Mouse (Mus musculus) liver, embryonic 16.5 days (tissue): ENCODE data around the gene Spopl. TPM values are rescaled to one million over a fixed set of nuclear protein-coding genes. Genes with fewer than 3 reads are reported as not detected.
A peak's percentile ranks its signal among the peaks of the same experiment; 100 is the strongest.
"Not testable (repeated sequence)": the region's sequence is repeated elsewhere in the genome, so short reads cannot be mapped to it uniquely, and the experiment has no call there.

Experiments used
- ATAC-seq: fragments of 200-750 bp; cut with Nextera tagmentation; 2 replicates; pipeline ENCODE4 v1.8.0; 2017; ENCODE audit warnings: low read depth, mild to moderate bottlenecking, moderate number of reproducible peaks, moderate library complexity
- H3K27ac ChIP-seq: fragments of 300-500 bp; sonication (generic); 2 replicates; pipeline ENCODE4 v1.5.1; 2014; ENCODE audit warnings: mild to moderate bottlenecking, low read length
- H3K27me3 ChIP-seq: fragments of 300-500 bp; sonication (generic); 2 replicates; pipeline ENCODE4 v1.6.1; 2014; ENCODE audit warnings: low read depth, low read length, mixed read lengths; ENCODE audit not compliant: control insufficient read depth, insufficient read depth
- H3K36me3 ChIP-seq: fragments of 300-500 bp; sonication (generic); 2 replicates; pipeline ENCODE4 v1.6.1; 2014; ENCODE audit warnings: mild to moderate bottlenecking; ENCODE audit not compliant: control insufficient read depth, insufficient read depth
- H3K4me1 ChIP-seq: fragments of 300-500 bp; sonication (generic); 2 replicates; pipeline ENCODE4 v1.6.1; 2014; ENCODE audit warnings: low read depth, low read length, mixed read lengths; ENCODE audit not compliant: control insufficient read depth
- H3K4me2 ChIP-seq: fragments of 300-500 bp; sonication (generic); 2 replicates; pipeline ENCODE4 v1.6.1; 2014; ENCODE audit warnings: low read depth, low read length, mixed read lengths
- H3K4me3 ChIP-seq: fragments of 300-500 bp; sonication (generic); 2 replicates; pipeline ENCODE4 v1.5.1; 2014; ENCODE audit warnings: low read depth, mild to moderate bottlenecking, low read length
- H3K9ac ChIP-seq: fragments of 300-500 bp; sonication (generic); 2 replicates; pipeline ENCODE4 v1.6.1; 2014; ENCODE audit warnings: low read depth, low read length
- H3K9me3 ChIP-seq: fragments of 300-500 bp; sonication (generic); replicated peaks from 2 replicates; pipeline ENCODE4 v1.6.1; 2016; ENCODE audit warnings: low read length; ENCODE audit not compliant: control insufficient read depth
- WGBS: fragments of 180-500 bp; shearing (Covaris S2); extraction: QIAGEN DNeasy Blood & Tissue Kit; methylation state at CpG from one replicate; pipeline ENCODE4 v1.1.7; 2014; ENCODE audit not compliant: insufficient replicate concordance; 5-methylcytosine and 5-hydroxymethylcytosine counted together
- polyA plus RNA-seq: library from polyadenylated mRNA; unstranded; fragments of >200 nt; fragmentation: Nextera tagmentation; extraction: Ambion mirVana; gene quantifications from 2 replicates; pipeline ENCODE4 v1.2.1, GENCODE M21; 2015

The Spopl gene
- polyA plus RNA-seq, 1 experiment from 2014 or later = 5.0 TPM

DNA sequence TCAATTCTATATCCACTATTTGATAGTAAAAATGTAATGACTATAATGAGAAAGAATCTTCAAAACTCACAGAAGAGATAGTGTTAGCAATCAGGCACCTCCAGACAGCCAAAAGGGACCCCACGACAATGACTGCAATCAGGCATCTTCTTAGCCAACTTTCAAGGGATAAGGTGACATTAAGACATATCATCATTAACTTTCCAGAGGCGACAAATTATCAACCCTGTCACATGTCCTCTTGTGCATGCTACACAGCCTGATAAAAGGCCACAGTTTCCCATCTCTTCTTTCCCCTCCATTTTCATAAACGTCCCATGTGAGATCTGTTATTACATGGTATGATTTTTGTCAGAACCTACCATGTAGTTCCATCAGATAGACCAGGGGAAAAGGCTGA is 9.0 kb downstream of the Spopl start:
- WGBS = 21% methylated on average over 3 of the region's 3 CpGs
- Histone ChIP-seq H3K4me2 (peak overlapping the region; percentile 15; the same call in 1 of the 2 replicates), H3K27ac (peak overlapping the region; percentile 58)

GRCm38 (mm10) chr2:23559186-23559585 is 12.7 kb downstream of the Spopl start:
- peaks cover 10% of the 10 kb centered on the region; the same call in 1 of the 2 replicates for H3K4me1 ChIP-seq
- ATAC-seq = no peak
- no peaks in the 10 kb centered on the region for H3K27me3 ChIP-seq
- no peak overlapping the region for H3K4me3 ChIP-seq
- H3K27ac ChIP-seq = no peak overlapping the region
- no peaks in the 10 kb centered on the region for H3K36me3 ChIP-seq
- 84% methylated on average over 2 of the region's 2 CpGs for WGBS
- H3K9me3 ChIP-seq = no peaks in the 10 kb centered on the region
- H3K9ac ChIP-seq = no peak overlapping the region
- no peak overlapping the region for H3K4me2 ChIP-seq

More for the DNA sequence above, 9.0 kb downstream of the Spopl start:
- Histone ChIP-seq H3K4me3 (no peak overlapping the region), H3K27me3 (no peaks in the 10 kb centered on the region), H3K4me1 (peaks cover 23% of the 10 kb centered on the region), H3K36me3 (no peaks in the 10 kb centered on the region), H3K9ac (no peak overlapping the region), H3K9me3 (no peaks in the 10 kb centered on the region)
- ATAC-seq = peak; percentile 90

DNA sequence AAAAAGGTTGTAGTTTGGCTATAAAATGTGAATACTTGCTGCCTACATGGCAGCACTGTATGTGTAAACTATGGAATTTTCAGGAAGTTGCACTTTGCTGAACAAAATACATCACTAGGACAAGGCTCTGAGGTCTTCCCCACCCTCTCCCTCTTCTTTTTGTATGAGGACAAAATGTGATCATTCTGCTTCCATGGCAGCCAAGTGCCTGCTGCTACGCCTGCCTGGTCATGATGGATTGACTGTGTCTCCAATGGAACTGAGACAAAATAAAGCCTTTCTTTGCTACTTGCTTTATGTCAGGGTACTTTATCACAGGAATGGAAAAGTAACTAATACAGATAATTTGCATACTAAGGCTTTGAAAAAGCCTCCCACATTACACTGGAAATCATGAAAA is 20.7 kb downstream of the Spopl start:
- no peaks in the 10 kb centered on the region for H3K9me3 ChIP-seq
- no peak overlapping the region for H3K27ac ChIP-seq
- no peak overlapping the region for H3K4me3 ChIP-seq
- H3K4me2 ChIP-seq = no peak overlapping the region
- no peak for ATAC-seq
- H3K27me3 ChIP-seq = no peaks in the 10 kb centered on the region
- H3K4me1 ChIP-seq = no peaks in the 10 kb centered on the region
- WGBS = 65% methylated on average over 1 of the region's 1 CpGs
- H3K36me3 ChIP-seq = no peaks in the 10 kb centered on the region
- H3K9ac ChIP-seq = no peak overlapping the region

DNA sequence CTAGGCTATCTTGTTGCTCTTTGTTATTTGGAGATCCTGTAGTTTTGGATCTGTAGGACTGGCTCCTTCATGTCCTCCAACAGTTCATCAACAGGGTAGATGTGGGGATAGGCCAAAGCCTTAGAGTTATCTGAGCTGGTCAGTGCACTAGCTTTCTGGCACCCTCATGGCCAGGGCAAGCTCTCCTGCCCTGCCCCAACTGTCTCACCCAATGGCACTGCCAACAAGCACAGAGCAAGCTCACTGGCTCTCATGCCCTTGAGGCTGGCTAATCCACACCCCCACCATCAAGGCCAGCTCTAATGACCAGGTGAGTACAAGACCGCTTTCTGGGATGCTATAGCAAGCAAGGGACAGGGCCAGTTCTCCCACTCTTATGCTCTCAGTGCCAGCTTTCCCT is 24.7 kb downstream of the Spopl start:
- no peak overlapping the region for H3K9ac ChIP-seq
- ATAC-seq = no peak
- no peaks in the 10 kb centered on the region for H3K4me1 ChIP-seq
- no peak overlapping the region for H3K27ac ChIP-seq
- H3K4me2 ChIP-seq = no peak overlapping the region
- 90% methylated on average over 1 of the region's 1 CpGs for WGBS
- H3K4me3 ChIP-seq = no peak overlapping the region
- H3K36me3 ChIP-seq = no peaks in the 10 kb centered on the region
- H3K27me3 ChIP-seq = no peaks in the 10 kb centered on the region
- H3K9me3 ChIP-seq = no peaks in the 10 kb centered on the region

- H3K36me3 ChIP-seq = 0 out of 2 replicates have a peak, but pooled peaks cover 2% of the 10 kb centered on the region
- no peaks in the 10 kb centered on the region for H3K9me3 ChIP-seq
- no peaks in the 10 kb centered on the region for H3K4me1 ChIP-seq
- no peak overlapping the region for H3K4me2 ChIP-seq
- no peak overlapping the region for H3K27ac ChIP-seq
- no peak overlapping the region for H3K9ac ChIP-seq
- no peak overlapping the region for H3K4me3 ChIP-seq
- 50% methylated on average over 4 of the region's 4 CpGs for WGBS
- no peak for ATAC-seq
- H3K27me3 ChIP-seq = no peaks in the 10 kb centered on the region
Observed at GRCm38 (mm10) chr2:23539967-23540366, 31.9 kb downstream of the Spopl start.

- H3K27ac ChIP-seq, H3K9ac ChIP-seq, H3K27me3 ChIP-seq, H3K9me3 ChIP-seq, H3K4me2 ChIP-seq, ATAC-seq, H3K4me3 ChIP-seq, H3K4me1 ChIP-seq: not testable (repeated sequence)
- WGBS = 88% methylated on average over 2 of the region's 2 CpGs
- peaks cover 12% of the 10 kb centered on the region for H3K36me3 ChIP-seq
Observed at GRCm38 (mm10) chr2:23527717-23528116, 44.2 kb downstream of the Spopl start.

GRCm38 (mm10) chr2:23505141-23505540 is 66.8 kb downstream of the Spopl start:
- Histone ChIP-seq H3K36me3 (peaks cover 8% of the 10 kb centered on the region), H3K27me3 (no peaks in the 10 kb centered on the region), H3K4me3 (no peak overlapping the region), H3K4me1 (no peaks in the 10 kb centered on the region), H3K9me3 (no peaks in the 10 kb centered on the region), H3K9ac (no peak overlapping the region), H3K4me2 (no peak overlapping the region), H3K27ac (no peak overlapping the region)
- no peak for ATAC-seq
- WGBS = 79% methylated on average over 3 of the region's 3 CpGs

GRCm38 (mm10) chr2:23481715-23482114 is 90.2 kb downstream of the Spopl start:
- Histone ChIP-seq H3K27ac (no peak overlapping the region), H3K36me3 (no peaks in the 10 kb centered on the region), H3K9me3 (no peaks in the 10 kb centered on the region), H3K27me3 (no peaks in the 10 kb centered on the region), H3K4me2 (no peak overlapping the region), H3K9ac (no peak overlapping the region), H3K4me3 (no peak overlapping the region), H3K4me1 (no peaks in the 10 kb centered on the region)
- no peak for ATAC-seq
- WGBS = 59% methylated on average over 1 of the region's 1 CpGs

DNA sequence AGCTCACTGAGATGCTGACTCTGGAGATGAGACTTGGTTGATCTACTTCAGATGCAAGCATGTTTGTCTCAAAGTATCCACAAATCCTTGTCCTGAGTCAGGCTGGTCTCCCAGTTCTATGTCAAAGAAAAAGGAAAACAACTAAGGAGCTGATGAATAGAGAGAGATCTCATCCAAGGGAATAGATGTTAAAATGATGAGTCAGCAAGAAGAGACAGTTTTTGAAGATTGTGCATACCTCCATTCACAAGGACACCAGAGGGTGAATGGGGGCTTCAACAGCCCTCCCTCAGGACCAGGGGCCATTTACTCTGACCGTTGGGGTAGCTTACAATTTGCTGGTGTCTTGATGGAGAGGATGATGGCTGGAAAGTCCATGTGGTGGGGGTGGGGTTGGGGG is 104.4 kb downstream of the Spopl start:
- Histone ChIP-seq H3K27me3 (no peaks in the 10 kb centered on the region), H3K9me3 (no peaks in the 10 kb centered on the region), H3K4me2 (no peak overlapping the region), H3K36me3 (no peaks in the 10 kb centered on the region), H3K27ac (no peak overlapping the region), H3K4me1 (no peaks in the 10 kb centered on the region), H3K9ac (no peak overlapping the region), H3K4me3 (no peak overlapping the region)
- 59% methylated on average over 1 of the region's 1 CpGs for WGBS
- ATAC-seq = no peak

GRCm38 (mm10) chr2:23457452-23457851 is 114.5 kb downstream of the Spopl start:
- no peaks in the 10 kb centered on the region for H3K4me1 ChIP-seq
- H3K4me3 ChIP-seq = no peak overlapping the region
- H3K4me2 ChIP-seq = no peak overlapping the region
- H3K36me3 ChIP-seq = no peaks in the 10 kb centered on the region
- H3K27me3 ChIP-seq = no peaks in the 10 kb centered on the region
- H3K9ac ChIP-seq = no peak overlapping the region
- H3K27ac ChIP-seq = no peak overlapping the region
- no peaks in the 10 kb centered on the region for H3K9me3 ChIP-seq
- no peak for ATAC-seq
